ENCODE assay signal across 24 mouse cellular contexts in genomic region chr5:149068745-149069144, GRCm38 (mm10).
DNase-seq lines count a peak whose midpoint lies in the region; ATAC-seq and TF ChIP-seq lines count a peak whose summit lies in the region.
"Had no signal": no experiment of that assay in that cellular context is flagged by ENCODE, and none has a peak within 500 bp of the region (broad histone marks: within the 10 kb centered on the region; RNA-seq: fewer than 3 reads in every experiment).

No protein-coding gene starts in this region.

- no peak for TF ChIP-seq CTCF in MEL (IDR thresholded peaks at IDR 0.05 in 2 of 3, conservative IDR thresholded peaks at IDR 0.05 in 1 of 3; ENCODE audit: control insufficient read depth in 1 of 3, insufficient read depth in 1 of 3, low read depth in 2 of 3, low read length in 3 of 3, poor library complexity in 1 of 3, severe bottlenecking in 1 of 3)
- TF ChIP-seq CTCF in liver, embryonic 14.5 days (IDR thresholded peaks at IDR 0.05; ENCODE audit: low read depth): no peak

- H3K36me3 ChIP-seq in megakaryocyte, embryonic 14.5 days (replicated peaks; ENCODE audit: low read length): peaks cover 2% of the 10 kb centered on the region
- H3K36me3 ChIP-seq in MEL (ENCODE audit: control insufficient read depth in 1 of 2, insufficient read depth in 2 of 2, low read length in 2 of 2): no peaks in the 10 kb centered on the region
- no peaks in the 10 kb centered on the region for H3K36me3 ChIP-seq in liver, embryonic 14.5 days (replicated peaks; ENCODE audit: control insufficient read depth, insufficient read depth, low read depth)
- H3K36me3 ChIP-seq: embryonic facial prominence, embryonic 10.5 days; hindbrain, embryonic 15.5 days; midbrain, embryonic 13.5 days; neural tube, embryonic 12.5 days had no signal

- TF ChIP-seq RAD21 in MEL (IDR thresholded peaks at IDR 0.05; ENCODE audit: low read depth, low read length): no peak

- H3K9ac ChIP-seq in MEL (ENCODE audit: control insufficient read depth, low read depth, low read length, poor library complexity, severe bottlenecking): peak overlapping the region; percentile 75
- H3K9ac ChIP-seq in liver, embryonic 14.5 days (replicated peaks): no peak overlapping the region
- H3K9ac ChIP-seq: hindbrain, embryonic 15.5 days; midbrain, embryonic 13.5 days; neural tube, embryonic 12.5 days had no signal

- peaks cover 23% of the 10 kb centered on the region for H3K4me1 ChIP-seq in megakaryocyte, embryonic 14.5 days
- H3K4me1 ChIP-seq in MEL (ENCODE audit: control insufficient read depth in 1 of 2, insufficient read depth in 2 of 2, low read length in 2 of 2): peaks cover 0 to 8% of the 10 kb centered on the region in 2 experiments; a peak in 2 of 4 replicates
- peaks cover 0 to 9% of the 10 kb centered on the region in 2 experiments; a peak in 2 of 4 replicates for H3K4me1 ChIP-seq in liver, embryonic 14.5 days (replicated peaks; ENCODE audit: control insufficient read depth in 2 of 2, insufficient read depth in 2 of 2, low read length in 1 of 2)
- H3K4me1 ChIP-seq: embryonic facial prominence, embryonic 10.5 days; hindbrain, embryonic 15.5 days; midbrain, embryonic 13.5 days; neural tube, embryonic 12.5 days had no signal

- peak overlapping the region; percentile 91 for H3K4me3 ChIP-seq in megakaryocyte, embryonic 14.5 days (replicated peaks)
- peak overlapping the region; percentile 67 to 73 for H3K4me3 ChIP-seq in MEL (ENCODE audit: control insufficient read depth in 1 of 2, insufficient read depth in 1 of 2, low read depth in 2 of 2, low read length in 2 of 2)
- H3K4me3 ChIP-seq in liver, embryonic 14.5 days (ENCODE audit: insufficient read depth in 1 of 2, low read depth in 2 of 2, low read length in 2 of 2): peak overlapping the region in 1 of 2 experiments; percentile 45; a peak in 2 of 4 replicates
- H3K4me3 ChIP-seq: embryonic facial prominence, embryonic 10.5 days; hindbrain, embryonic 15.5 days; left cerebral cortex, adult 2 months; midbrain, embryonic 13.5 days; neural tube, embryonic 12.5 days had no signal

- peak overlapping the region; percentile 81 for H3K27ac ChIP-seq in MEL (ENCODE audit: control insufficient read depth, low read depth, low read length)
- no peak overlapping the region for H3K27ac ChIP-seq in liver, embryonic 14.5 days
- H3K27ac ChIP-seq: embryonic facial prominence, embryonic 10.5 days; heart, adult 2 months; hindbrain, embryonic 15.5 days; left cerebral cortex, adult 2 months; macrophage; midbrain, embryonic 13.5 days; neural tube, embryonic 12.5 days had no signal

- H3K27me3 ChIP-seq in megakaryocyte, embryonic 14.5 days (replicated peaks): no peaks in the 10 kb centered on the region
- no peaks in the 10 kb centered on the region for H3K27me3 ChIP-seq in MEL (ENCODE audit: control insufficient read depth in 1 of 2, insufficient read depth in 2 of 2, low read length in 2 of 2)
- H3K27me3 ChIP-seq in liver, embryonic 14.5 days (ENCODE audit: control insufficient read depth, insufficient read depth, low read length): no peaks in the 10 kb centered on the region
- H3K27me3 ChIP-seq: hindbrain, embryonic 15.5 days; midbrain, embryonic 13.5 days; neural tube, embryonic 12.5 days; Patski had no signal

- no peaks in the 10 kb centered on the region; the same call in 1 of the 2 replicates for H3K79me2 ChIP-seq in MEL (ENCODE audit: control insufficient read depth, insufficient read depth, low read length, poor library complexity)

- H3K9me3 ChIP-seq in megakaryocyte, embryonic 14.5 days: peaks cover 3% of the 10 kb centered on the region; the same call in 1 of the 2 replicates
- no peaks in the 10 kb centered on the region for H3K9me3 ChIP-seq in MEL (replicated peaks; ENCODE audit: insufficient read depth, low read length)
- no peaks in the 10 kb centered on the region for H3K9me3 ChIP-seq in liver, embryonic 14.5 days (ENCODE audit: control insufficient read depth, low read length)
- H3K9me3 ChIP-seq: embryonic facial prominence, embryonic 10.5 days; hindbrain, embryonic 15.5 days; midbrain, embryonic 13.5 days; neural tube, embryonic 12.5 days had no signal

- H3K4me2 ChIP-seq in liver, embryonic 14.5 days (ENCODE audit: low read depth): peak overlapping the region; percentile 72
- H3K4me2 ChIP-seq: hindbrain, embryonic 15.5 days; midbrain, embryonic 13.5 days; neural tube, embryonic 12.5 days had no signal

- whole genome bisulfite sequencing in liver, embryonic 14.5 days (ENCODE audit: insufficient replicate concordance): 79% methylated on average over 10 of the region's 10 CpGs

- no peak for ATAC-seq in megakaryocyte, adult 5-6 weeks (ENCODE audit: poor library complexity, severe bottlenecking)
- ATAC-seq in liver, embryonic 14.5 days (ENCODE audit: insufficient read depth): no peak
- ATAC-seq: forebrain, embryonic 16.5 days; midbrain, embryonic 13.5 days; Patski had no signal

- no peak for TF ChIP-seq EP300 in MEL (IDR thresholded peaks at IDR 0.05; ENCODE audit: low read depth in 1 of 2, low read length in 2 of 2)
- TF ChIP-seq EP300 in liver, embryonic 14.5 days (IDR thresholded peaks at IDR 0.05; ENCODE audit: low read depth): no peak

- no peak for TF ChIP-seq POLR2A in MEL (IDR thresholded peaks at IDR 0.05; ENCODE audit: control insufficient read depth in 1 of 2, insufficient read depth in 1 of 2, low read depth in 1 of 2, low read length in 2 of 2, poor library complexity in 1 of 2)

- DNase-seq in MEL (ENCODE audit: low read depth, low spot score): no peak
- no peak for DNase-seq in liver, embryonic 14.5 days (ENCODE audit: low read depth in 3 of 3, low spot score in 3 of 3)
- no peak for DNase-seq in kidney, adult 18-20 months
- no peak for DNase-seq in left cerebral cortex, adult 18-20 months (ENCODE audit: low spot score in 2 of 2)
- DNase-seq in layer of hippocampus, adult 9-11 months: no peak
- DNase-seq: adrenal gland, postnatal 36 days; cerebellum, adult 11-12 months; cerebellum, postnatal 10 days; gastrocnemius, postnatal 14 days; heart, adult 2 months; kidney, adult 8-10 months; kidney, postnatal 14 days; right cerebral cortex, postnatal 14 days; spleen, adult 18-20 months had no signal

TF ChIP-seq in MEL, 35 proteins besides CTCF, POLR2A, EP300 and RAD21:
- TF ChIP-seq E2F4 (IDR thresholded peaks at IDR 0.05; ENCODE audit: borderline replicate concordance, low read depth, low read length): no peak
- TF ChIP-seq BHLHE40 (IDR thresholded peaks at IDR 0.05; ENCODE audit: borderline replicate concordance, low read depth, low read length): no peak
- TF ChIP-seq MXI1 (IDR thresholded peaks at IDR 0.05; ENCODE audit: low read depth, low read length): 0 out of 2 replicates have a peak, but pooled peaks have one; percentile 17
- no peak for TF ChIP-seq USF2 (IDR thresholded peaks at IDR 0.05; ENCODE audit: borderline replicate concordance in 1 of 2, insufficient read depth in 1 of 2, low read depth in 1 of 2, low read length in 2 of 2)
- no peak for TF ChIP-seq UBTF (IDR thresholded peaks at IDR 0.05; ENCODE audit: borderline replicate concordance, insufficient read depth, low read depth, low read length)
- 0 out of 2 replicates have a peak, but pooled peaks have one; percentile 18 for TF ChIP-seq MAX (IDR thresholded peaks at IDR 0.05; ENCODE audit: low read length)
- peak; percentile 4; the same call in 1 of the 2 replicates for TF ChIP-seq NELFE (IDR thresholded peaks at IDR 0.05; ENCODE audit: low read depth, low read length)
